Mouse (Mus musculus) gonadal fat pad, adult 2 months (tissue): ENCODE measurements at regions not wholly inside any gene's neighbourhood (a gene's known extent, or its start where the extent isn't known, plus 50 kb on each side); places are given as distances from the start of the nearest gene placed in this dataset.

Source experiments
- DNase-seq: peaks from one replicate; pipeline ENCODE4 v3.0.0-alpha.2; 2012; ENCODE audit warnings: low read depth

GRCm38 (mm10) chr12:25896543-25896942 is 518.5 kb downstream of the Rnf144a start:
- no peak for DNase-seq

DNA sequence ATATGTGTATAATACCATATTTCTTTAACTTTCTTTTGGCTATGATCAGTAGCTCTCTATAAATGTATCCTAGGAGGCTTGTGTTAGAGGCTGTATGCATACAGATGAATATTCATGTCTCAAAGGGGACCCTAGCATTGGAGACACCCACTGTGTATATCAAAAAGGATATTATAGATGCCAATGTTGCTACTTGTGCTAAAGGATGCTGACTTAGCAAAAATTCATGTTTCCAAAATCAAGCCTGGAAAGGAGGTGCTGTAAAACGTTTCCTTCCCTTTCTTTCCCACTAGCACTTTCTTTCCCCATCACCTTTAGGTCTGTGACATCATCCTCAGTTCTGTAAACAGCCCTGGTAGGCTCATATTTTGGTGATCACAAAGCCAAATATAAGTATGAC is 519.4 kb downstream of the Rnf144a start:
- DNase-seq, result no peak

- no peak for DNase-seq
These were observed 523.5 kb downstream of the Rnf144a start for GRCm38 (mm10) chr12:25891391-25892167.

GRCm38 (mm10) chr12:25890722-25891121 is 524.3 kb downstream of the Rnf144a start:
- no peak for DNase-seq

GRCm38 (mm10) chr12:25883771-25884171 is 531.3 kb downstream of the Rnf144a start:
- DNase-seq, result no peak

DNA sequence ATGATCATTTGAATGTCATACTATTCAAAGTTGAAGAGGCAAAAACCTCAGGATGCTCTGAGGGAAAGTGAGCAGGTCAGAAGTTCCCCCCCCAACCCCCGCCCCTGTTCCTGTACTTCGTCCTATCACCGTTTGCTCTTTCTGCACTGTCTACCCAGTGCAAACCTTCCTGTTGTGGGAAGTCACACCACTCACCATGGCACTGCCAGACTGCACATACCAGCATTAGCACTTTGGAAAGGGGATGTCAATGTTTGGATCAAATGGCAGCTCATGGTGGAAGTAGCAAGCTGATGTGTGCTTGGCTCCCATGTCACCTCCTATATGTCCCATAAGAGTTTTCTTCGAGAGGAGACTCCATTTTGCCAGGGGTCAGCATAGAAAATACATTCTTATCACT is 543.2 kb downstream of the Rnf144a start:
- no peak for DNase-seq

DNA sequence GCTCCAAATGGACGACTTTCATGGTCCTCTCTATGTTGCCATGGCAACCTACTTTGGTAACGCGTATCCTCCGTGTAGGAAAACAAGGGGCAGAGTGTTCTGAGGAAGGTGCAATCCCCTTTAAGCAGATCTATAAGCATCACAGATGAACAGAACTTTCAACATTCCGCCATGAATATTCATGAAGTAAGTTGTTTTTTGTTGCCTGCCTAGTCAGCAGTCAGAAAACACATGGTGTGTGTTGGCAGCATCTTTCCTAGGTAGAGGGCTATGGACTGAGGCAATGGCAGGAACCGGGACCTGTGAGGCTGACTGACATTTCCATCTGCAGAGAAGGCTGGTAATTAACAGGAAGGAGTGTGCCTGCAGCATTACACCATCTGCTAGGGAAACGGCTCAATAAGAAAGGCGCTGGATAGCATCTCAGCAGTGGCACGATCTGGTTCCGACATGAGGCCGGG is 544.0 kb downstream of the Rnf144a start:
- no peak for DNase-seq

GRCm38 (mm10) chr12:25869846-25870245 is 545.2 kb downstream of the Rnf144a start:
- DNase-seq, result peak; percentile 13

- DNase-seq, result no peak
These were observed 550.0 kb downstream of the Rnf144a start for GRCm38 (mm10) chr12:25865063-25865462.

- no peak for DNase-seq
These were observed 550.8 kb downstream of the Rnf144a start for GRCm38 (mm10) chr12:25864113-25864852.

GRCm38 (mm10) chr12:25861100-25861499 is 554.0 kb downstream of the Rnf144a start:
- no peak for DNase-seq

GRCm38 (mm10) chr12:25858397-25858796 is 556.7 kb downstream of the Rnf144a start:
- no peak for DNase-seq

DNA sequence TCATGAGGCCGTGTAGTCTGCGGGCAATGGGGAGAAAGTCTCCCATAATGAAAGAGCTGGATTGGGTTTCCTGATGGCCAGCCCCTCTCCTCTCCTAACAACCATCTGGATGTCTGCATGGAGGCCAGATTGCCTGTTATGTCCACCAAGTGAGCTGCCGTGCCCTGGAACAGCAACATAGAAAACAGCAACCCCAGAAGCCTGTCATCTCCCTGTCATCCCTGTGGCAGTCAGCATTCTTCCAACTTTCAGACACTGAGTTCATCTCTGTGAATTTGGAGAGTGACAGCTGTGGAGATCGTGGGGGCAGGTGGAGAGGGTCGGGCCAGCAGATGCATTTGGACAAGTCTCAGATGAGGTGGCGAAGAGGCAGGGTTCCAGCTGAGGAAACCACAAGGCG is 585.0 kb downstream of the Rnf144a start:
- DNase-seq, result no peak

DNA sequence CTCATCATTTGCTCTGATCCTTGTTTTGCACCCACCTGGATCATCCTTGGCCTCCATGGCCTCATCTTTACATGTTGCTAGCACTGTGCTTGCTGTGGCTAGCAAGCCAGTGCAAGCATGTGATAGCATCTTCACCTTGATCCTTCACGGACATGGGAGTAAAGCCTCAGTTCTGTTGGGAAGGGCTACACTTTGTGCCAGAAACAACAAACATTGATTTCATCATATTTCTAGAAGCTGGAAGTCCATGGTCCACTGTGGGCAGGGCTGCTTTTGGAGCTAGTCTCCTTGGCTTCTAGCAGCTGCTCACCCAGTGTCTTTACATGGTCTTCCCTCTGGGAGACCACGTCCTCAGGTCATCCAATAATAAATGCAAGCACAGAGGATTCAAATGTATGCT is 587.1 kb downstream of the Rnf144a start:
- peak; percentile 54 for DNase-seq

GRCm38 (mm10) chr12:25826928-25827327 is 588.1 kb downstream of the Rnf144a start:
- no peak for DNase-seq

GRCm38 (mm10) chr12:25826451-25826850 is 588.6 kb downstream of the Rnf144a start:
- no peak for DNase-seq

DNA sequence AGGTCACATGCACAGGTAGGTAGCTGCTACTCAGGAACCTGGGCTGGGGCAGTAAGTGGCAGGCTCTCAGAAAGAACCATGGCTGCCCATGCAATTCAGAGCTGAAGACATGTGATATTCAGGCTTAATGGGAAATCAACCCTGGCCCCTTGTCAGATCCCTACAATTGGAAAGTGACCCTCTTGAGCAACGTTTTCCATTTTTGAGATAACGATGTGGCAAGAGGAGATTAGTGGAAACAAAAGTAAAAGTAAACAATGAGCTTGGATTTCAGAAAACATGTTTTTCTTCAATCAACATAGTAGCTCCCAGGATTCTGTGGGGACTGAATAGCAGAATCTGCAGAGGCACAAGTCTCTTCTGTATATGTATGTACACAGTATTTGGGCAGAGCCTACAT is 598.8 kb downstream of the Rnf144a start:
- no peak for DNase-seq

DNA sequence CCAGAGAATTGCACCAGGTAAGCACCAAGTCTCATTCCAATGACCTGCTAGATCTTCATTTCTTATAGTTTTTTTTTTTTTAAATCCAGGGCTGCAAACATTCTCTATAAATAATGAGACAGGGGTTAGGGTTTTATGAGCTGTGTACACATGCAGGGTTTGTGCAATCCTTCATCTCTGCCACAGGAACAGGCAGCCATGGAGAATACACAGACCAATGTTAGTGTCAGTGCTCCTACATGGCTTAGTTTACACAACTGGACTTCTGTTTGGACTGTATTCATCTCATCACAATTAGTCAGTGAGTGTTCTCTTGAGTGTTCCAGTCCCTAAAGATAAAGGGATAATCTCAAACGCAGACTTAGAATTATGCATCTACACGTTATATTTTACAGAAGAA is 620.0 kb downstream of the Rnf144a start:
- no peak for DNase-seq

GRCm38 (mm10) chr12:25794571-25794970 is 620.5 kb downstream of the Rnf144a start:
- DNase-seq, result no peak

DNA sequence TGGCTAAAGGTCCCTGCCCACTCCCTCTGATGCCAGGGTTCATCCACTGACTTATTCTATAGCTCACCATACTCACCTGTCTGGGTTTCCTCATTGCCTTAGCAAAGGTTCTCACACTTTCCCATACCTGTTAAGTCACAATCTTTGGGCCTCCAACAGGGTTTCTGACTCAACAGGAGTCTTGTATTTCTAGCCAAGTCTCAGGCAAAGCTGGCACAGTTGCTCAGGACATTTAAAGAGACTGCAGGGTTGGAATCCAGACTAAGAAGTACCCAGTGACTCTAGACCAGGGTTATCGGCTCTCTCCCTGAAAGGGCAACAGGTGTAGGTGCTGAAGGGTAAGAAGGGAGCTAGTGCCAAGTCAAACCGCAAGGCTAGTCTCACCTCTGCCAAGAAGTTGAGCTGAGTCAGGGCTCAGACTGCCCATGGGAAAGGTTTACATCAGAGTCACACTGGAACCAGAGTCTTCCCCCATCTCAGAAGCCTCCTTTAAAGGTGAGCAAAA is 622.4 kb downstream of the Rnf144a start:
- peak; percentile 98 for DNase-seq

DNA sequence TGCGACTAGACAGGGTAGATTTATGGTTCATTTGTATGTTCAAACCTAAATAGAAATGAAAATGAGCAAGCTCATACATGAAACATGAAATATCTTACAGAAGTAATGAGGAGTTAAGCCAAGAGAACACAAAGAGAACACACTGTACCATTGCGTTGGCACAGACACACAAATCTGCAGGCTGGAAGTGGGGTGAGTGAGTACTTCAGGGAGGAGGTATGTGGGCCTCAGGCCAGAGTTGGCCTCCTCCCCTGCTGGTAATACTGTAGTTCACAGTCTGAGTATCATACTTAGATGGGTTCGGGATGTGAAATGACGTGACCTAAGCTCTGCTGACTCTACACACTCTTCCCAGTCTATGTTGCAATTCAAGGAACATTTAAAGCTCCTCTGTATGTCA is 624.1 kb downstream of the Rnf144a start:
- DNase-seq, result peak; percentile 92

GRCm38 (mm10) chr12:25785646-25786606 is 629.1 kb downstream of the Rnf144a start:
- peak; percentile 97 for DNase-seq
